Comparison of ENCODE assay signal across 10 mouse cellular contexts in the genomic region with DNA sequence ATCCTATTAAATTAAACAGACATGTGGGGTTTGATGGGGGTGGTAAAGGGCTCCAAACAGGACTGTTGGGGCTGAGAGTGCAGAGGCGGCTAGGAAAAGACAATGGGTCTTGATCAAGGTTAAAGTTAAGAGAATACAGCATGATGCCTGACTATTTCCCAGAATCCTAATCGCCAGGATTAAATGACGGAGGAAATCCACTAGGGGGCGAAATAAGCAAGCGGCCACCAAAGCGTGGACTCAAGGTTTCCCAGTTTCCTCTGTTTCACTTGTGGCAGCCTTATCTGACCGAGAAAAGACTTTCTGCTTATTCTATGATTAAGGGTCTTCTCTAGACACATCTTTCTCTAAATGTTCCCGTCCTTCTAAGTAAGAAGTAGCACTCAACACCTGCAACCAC. TPM values are rescaled to one million over a fixed set of nuclear protein-coding genes. Genes with fewer than 3 reads are reported as not detected.
DNase-seq lines count a peak whose midpoint lies in the region; ATAC-seq lines count a peak whose summit lies in the region.
"Had no signal": no experiment of that assay in that cellular context is flagged by ENCODE, and none has a peak within 500 bp of the region (broad histone marks: within the 10 kb centered on the region; RNA-seq: fewer than 3 reads in every experiment).

No protein-coding gene starts in this region.

- H3K36me3 ChIP-seq in midbrain, embryonic 14.5 days (ENCODE audit: control insufficient read depth, insufficient read depth, low read length) = no peaks in the 10 kb centered on the region
- H3K36me3 ChIP-seq in midbrain, embryonic 15.5 days (replicated peaks) = no peaks in the 10 kb centered on the region

- H3K27ac ChIP-seq in midbrain, embryonic 14.5 days (replicated peaks; ENCODE audit: low read depth, low read length) = no peak overlapping the region
- no peak overlapping the region for H3K27ac ChIP-seq in midbrain, embryonic 15.5 days

- no peaks in the 10 kb centered on the region for H3K9me3 ChIP-seq in midbrain, embryonic 14.5 days (ENCODE audit: control insufficient read depth, low read length)
- no peaks in the 10 kb centered on the region for H3K9me3 ChIP-seq in midbrain, embryonic 15.5 days
- H3K9me3 ChIP-seq: megakaryocyte, embryonic 14.5 days had no signal

- peak; percentile 42 for DNase-seq in adrenal gland, postnatal 10 days
- DNase-seq in adrenal gland, postnatal 4 days (ENCODE audit: low spot score in 2 of 2) = no peak
- DNase-seq in midbrain, embryonic 14.5 days = peak; percentile 56
- DNase-seq in embryo, embryonic 11 days = peak; percentile 35
- DNase-seq in retina, embryonic 14.5 days (ENCODE audit: low spot score) = peak; percentile 59
- no peak for DNase-seq in thymus, postnatal 25 days
- DNase-seq in urinary bladder, adult 2 months (ENCODE audit: low spot score) = no peak

- no peaks in the 10 kb centered on the region for H3K27me3 ChIP-seq in midbrain, embryonic 14.5 days (ENCODE audit: control insufficient read depth, insufficient read depth, low read length)
- no peaks in the 10 kb centered on the region for H3K27me3 ChIP-seq in midbrain, embryonic 15.5 days (replicated peaks)

- H3K9ac ChIP-seq in midbrain, embryonic 14.5 days (replicated peaks; ENCODE audit: low read length) = no peak overlapping the region
- H3K9ac ChIP-seq in midbrain, embryonic 15.5 days = no peak overlapping the region

- H3K4me2 ChIP-seq in midbrain, embryonic 14.5 days (ENCODE audit: low read length) = no peak overlapping the region
- H3K4me2 ChIP-seq in midbrain, embryonic 15.5 days = no peak overlapping the region

- no peak overlapping the region for H3K4me3 ChIP-seq in midbrain, embryonic 14.5 days (replicated peaks; ENCODE audit: low read depth, low read length)
- H3K4me3 ChIP-seq in midbrain, embryonic 15.5 days = no peak overlapping the region
- H3K4me3 ChIP-seq: megakaryocyte, embryonic 14.5 days had no signal

- no peaks in the 10 kb centered on the region for H3K4me1 ChIP-seq in midbrain, embryonic 14.5 days (ENCODE audit: control insufficient read depth, insufficient read depth, low read length)
- H3K4me1 ChIP-seq in midbrain, embryonic 15.5 days = no peaks in the 10 kb centered on the region
- H3K4me1 ChIP-seq: megakaryocyte, embryonic 14.5 days had no signal

- 28% methylated on average over 8 of the region's 8 CpGs for WGBS in midbrain, embryonic 14.5 days
- 32% methylated on average over 8 of the region's 8 CpGs for WGBS in midbrain, embryonic 15.5 days

- no peak for ATAC-seq in midbrain, embryonic 14.5 days (ENCODE audit: low FRiP score, low TSS enrichment)
- no peak for ATAC-seq in midbrain, embryonic 15.5 days (replicated peaks)

RNA-seq across cellular contexts. Expression of a gene that starts 31.2 kb away (rescaled TPM):
- total RNA-seq in adrenal gland, postnatal 10 days (2021) = 1 to 10 TPM; 1.2 to 1.5 TPM
- total RNA-seq in adrenal gland, postnatal 4 days (2021) = 1 to 10 TPM; 2.9 to 3.4 TPM
- polyA plus RNA-seq in midbrain, embryonic 14.5 days (2014; fragmentation: Nextera tagmentation; extraction: Ambion mirVana) = 1.1 TPM in 2 replicates
- polyA plus RNA-seq in midbrain, embryonic 15.5 days (2015; fragmentation: Nextera tagmentation; extraction: Ambion mirVana) = 1.7 and 2.0 TPM in 2 replicates
- polyA plus RNA-seq in urinary bladder, adult 2 months (2012; rRNA removed) = 0.03 TPM in 1 of 2 replicates, not detected in the other
- polyA plus RNA-seq: heart, embryonic 14.5 days had no signal

Comparison
In these comparisons a context has a peak if more than half of its experiments do, and no peak if none do; other contexts are left out.
1. DNase-seq: peak in adrenal gland, postnatal 10 days (single experiment), midbrain, embryonic 14.5 days (single experiment), embryo, embryonic 11 days (single experiment) and retina, embryonic 14.5 days (single experiment); none in adrenal gland, postnatal 4 days (0 of 2), thymus, postnatal 25 days (single experiment) and urinary bladder, adult 2 months (single experiment).